Mouse (Mus musculus) C2C12 (cell line): ENCODE measurements around the gene Spdye4a.

Experiments
- CTCF ChIP-seq: IDR thresholded peaks from one replicate; pipeline ENCODE4 v1.5.1; 2011; ENCODE audit not compliant: control insufficient read depth, insufficient read depth, insufficient read length
- MAX ChIP-seq: IDR thresholded peaks from one replicate; pipeline ENCODE4 v1.6.1; 2011; ENCODE audit warnings: mild to moderate bottlenecking, control low read depth
- MYOD1 ChIP-seq: IDR thresholded peaks from one replicate; pipeline ENCODE4 v1.6.1; 2011; ENCODE audit warnings: low read depth; ENCODE audit not compliant: control insufficient read depth, insufficient read length
- MYOG ChIP-seq: IDR thresholded peaks from one replicate; pipeline ENCODE4 v1.6.1; 2011; ENCODE audit not compliant: control insufficient read depth, insufficient read length; ENCODE audit errors: extremely low read depth

DNA sequence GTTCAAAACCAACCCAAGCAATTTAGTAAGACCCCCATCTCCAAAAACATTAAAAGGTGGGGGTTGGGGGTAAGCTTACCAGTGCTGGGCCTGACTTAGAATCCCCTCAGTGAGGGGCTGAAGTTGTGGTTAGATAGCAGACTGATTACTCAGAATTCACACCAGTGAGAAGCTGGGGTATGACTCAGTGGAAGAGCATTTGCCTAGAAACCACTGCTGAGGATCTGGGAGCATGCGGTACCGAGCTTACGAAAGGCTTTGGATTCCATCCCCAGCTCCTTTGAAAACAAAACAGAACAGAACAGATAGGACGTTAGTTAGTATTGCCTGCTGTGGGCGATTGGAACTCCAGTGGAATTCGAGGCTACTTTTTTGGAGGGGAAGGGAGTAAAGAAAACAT lies 45.0 kb upstream of the Spdye4a start:
- TF ChIP-seq CTCF (no peak), MYOD1 (no peak), MYOG (no peak), MAX (peak; percentile 80)
